Mouse (Mus musculus): ENCODE data around the gene Adam23.

- no peak for TF ChIP-seq CTCF (IDR thresholded peaks at IDR 0.05; ENCODE audit: low read depth, low read length)
- TF ChIP-seq POLR2A (IDR thresholded peaks at IDR 0.05; ENCODE audit: extremely low read depth, insufficient read depth, low read length): no peak
Observed at GRCm38 (mm10) chr1:63491001-63491400, 45.3 kb downstream of the Adam23 start.

All from liver, adult 2 months (tissue).